Mouse (Mus musculus): ENCODE data around the gene Slc52a3. TPM values are rescaled to one million over a fixed set of nuclear protein-coding genes. Genes with fewer than 3 reads are reported as not detected.
A peak's percentile ranks its signal among the peaks of the same experiment; 100 is the strongest.

Slc52a3 gene
- total and polyA plus RNA-seq, 3 experiments: 3.1 to 5.7 (median 5.4) TPM

GRCm38 (mm10) chr2:152048003-152048980 is 52.0 kb downstream of the Slc52a3 start:
- peak; percentile 19 for DNase-seq

GRCm38 (mm10) chr2:152048981-152049441 is 52.7 kb downstream of the Slc52a3 start:
- peak; percentile 51 for DNase-seq

GRCm38 (mm10) chr2:152049611-152050270 is 53.4 kb downstream of the Slc52a3 start:
- DNase-seq: no peak

- DNase-seq: no peak
These were observed 54.0 kb downstream of the Slc52a3 start for GRCm38 (mm10) chr2:152050316-152050715.

- DNase-seq: no peak
These were observed 55.7 kb downstream of the Slc52a3 start for GRCm38 (mm10) chr2:152051985-152052384.

GRCm38 (mm10) chr2:152055406-152055805 is 59.1 kb downstream of the Slc52a3 start:
- no peak for DNase-seq

GRCm38 (mm10) chr2:152056368-152057251 is 60.3 kb downstream of the Slc52a3 start:
- DNase-seq: no peak

- no peak for DNase-seq
These were observed 60.9 kb downstream of the Slc52a3 start for GRCm38 (mm10) chr2:152057252-152057563.

Small RNA genes lying within 50 kb of the gene (microRNA-seq; reads per million reads assigned to microRNA genes)
- gene Mir1953: 0 to 0.41 reads per million in 2 experiments

Other genes starting within 250 kb of the Slc52a3 start
- gene Rspo4, start 153.6 kb upstream of the Slc52a3 start, total RNA-seq (2021): under 1 TPM; 0.17 to 0.72 TPM
- 0.06 and 0.15 TPM in 2 replicates for gene Rspo4, start 153.6 kb upstream of the Slc52a3 start, polyA plus RNA-seq (2012; rRNA removed)
- 1 to 10 TPM in 1 of 2 experiments, under 1 TPM in 1; 0.63 to 1.6 TPM for gene Angpt4, start 85.3 kb upstream of the Slc52a3 start, total RNA-seq (2021)
- 1.1 and 1.9 TPM in 2 replicates for gene Angpt4, start 85.3 kb upstream of the Slc52a3 start, polyA plus RNA-seq (2012; rRNA removed)
- 10 to 100 TPM in 1 of 2 experiments, 1 to 10 TPM in 1; 8.5 to 11.3 TPM for gene Fam110a, start 16.3 kb upstream of the Slc52a3 start, total RNA-seq (2021)
- gene Fam110a, start 16.3 kb upstream of the Slc52a3 start, polyA plus RNA-seq (2012; rRNA removed): 24.1 and 24.6 TPM in 2 replicates
- gene Scrt2, start 85.0 kb downstream of the Slc52a3 start, total RNA-seq (2021): under 1 TPM; 0.21 to 0.35 TPM
- gene Scrt2, start 85.0 kb downstream of the Slc52a3 start, polyA plus RNA-seq (2012; rRNA removed): 0.27 and 0.36 TPM in 2 replicates
- gene Srxn1, start 109.0 kb downstream of the Slc52a3 start, total RNA-seq (2021): 100 to 1,000 TPM; 188 to 772 TPM
- 315 and 608 TPM in 2 replicates for gene Srxn1, start 109.0 kb downstream of the Slc52a3 start, polyA plus RNA-seq (2012; rRNA removed)
- 1 to 10 TPM; 2.8 to 5.7 TPM for gene Tcf15, start 147.1 kb downstream of the Slc52a3 start, total RNA-seq (2021)
- gene Tcf15, start 147.1 kb downstream of the Slc52a3 start, polyA plus RNA-seq (2012; rRNA removed): 19.0 and 32.0 TPM in 2 replicates
- gene Csnk2a1, start 230.3 kb downstream of the Slc52a3 start, total RNA-seq (2021): 10 to 100 TPM; 91.7 to 93.7 TPM
- gene Csnk2a1, start 230.3 kb downstream of the Slc52a3 start, polyA plus RNA-seq (2012; rRNA removed): 8.4 and 10.6 TPM in 2 replicates